Mouse (Mus musculus) left cerebral cortex, postnatal 4 days (tissue): ENCODE results near the gene Hoxc6. TPM values are rescaled to one million over a fixed set of nuclear protein-coding genes. Genes with fewer than 3 reads are reported as not detected.

Experiments used
- DNase-seq: peaks from one replicate; pipeline ENCODE4 v3.0.0-alpha.2; 2022
- intact Hi-C: fragments of 180-260 bp; cut with DNase I; formaldehyde crosslinking; loops from one replicate; pipeline ENCODE4 v1.15.1; 2025
- total RNA-seq, 2 experiments: library from RNA; stranded (reverse); gene quantifications; 2 replicates each; pipeline ENCODE4 v1.2.3; 2021

The Hoxc6 gene
- total RNA-seq, 2 experiments from 2014 or later, result not detected

GRCm38 (mm10) chr15:102987124-102987833 lies 10.8 kb upstream of the Hoxc6 start:
- intact Hi-C loops, result loop anchor here (10.0 kb wide), 2 partner anchors 188 to 292 kb away; no protein-coding TSS in a partner anchor
- DNase-seq, result peak; percentile 94

DNA sequence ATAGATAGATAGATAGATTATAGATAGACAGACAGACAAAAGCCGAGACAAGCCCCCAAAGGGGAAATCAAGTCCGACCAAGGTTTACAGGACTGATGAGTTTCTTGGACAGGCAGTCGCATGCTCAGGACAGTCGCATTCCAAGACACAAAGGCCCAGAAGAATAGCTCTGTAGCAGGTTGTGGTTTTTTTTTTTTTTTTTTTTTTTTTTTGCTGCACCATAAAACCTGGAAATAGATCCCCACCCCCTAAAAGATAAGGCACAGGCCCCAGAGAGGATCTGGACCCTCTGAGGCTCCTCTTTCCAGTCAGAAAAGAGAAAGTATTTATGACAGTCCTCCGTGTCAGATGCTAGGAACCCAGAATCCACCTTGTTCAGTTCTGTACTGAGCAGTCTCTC lies 10.0 kb upstream of the Hoxc6 start:
- DNase-seq, result no peak
- intact Hi-C loops, result loop anchor here (10.0 kb wide), 2 partner anchors 187 to 293 kb away; no protein-coding TSS in a partner anchor

GRCm38 (mm10) chr15:102990461-102991397 lies 7.3 kb upstream of the Hoxc6 start, which contains the start of gene Hoxc8:
TSS of gene Hoxc8 (plus strand) at chr15:102990607.
- intact Hi-C loops, result loop anchor here (5.0 kb wide), 1 partner anchor 317 kb away; no protein-coding TSS in a partner anchor

GRCm38 (mm10) chr15:102991782-102992181 lies 6.3 kb upstream of the Hoxc6 start:
- DNase-seq, result no peak
- intact Hi-C loops, result loop anchor here (5.0 kb wide), 1 partner anchor 316 kb away; no protein-coding TSS in a partner anchor

More at GRCm38 (mm10) chr15:102990461-102991397, 7.3 kb upstream of the Hoxc6 start, which contains the start of gene Hoxc8:
- DNase-seq, result no peak

GRCm38 (mm10) chr15:102992206-102992605 lies 5.9 kb upstream of the Hoxc6 start:
- DNase-seq, result no peak

DNA sequence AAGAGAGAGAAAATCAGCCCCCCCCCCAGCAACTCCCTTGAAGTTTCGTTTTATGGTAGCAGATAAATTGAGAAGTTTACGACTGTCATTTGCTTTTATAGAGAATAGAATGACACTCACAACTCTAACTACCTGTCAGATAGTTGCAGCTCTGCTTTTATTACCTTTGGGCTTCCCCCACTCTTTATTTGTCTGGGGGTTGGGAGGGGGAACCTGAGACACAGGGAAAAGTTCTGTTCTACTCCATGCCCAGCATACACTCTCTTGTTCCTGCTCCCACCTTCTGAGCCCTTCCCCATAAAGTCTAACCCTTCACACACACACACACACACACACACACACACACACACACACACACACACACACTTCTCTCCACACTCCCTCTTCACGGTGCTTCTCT lies 5.2 kb upstream of the Hoxc6 start:
- no peak for DNase-seq
- intact Hi-C loops, result loop anchor here (5.0 kb wide), 1 partner anchor 314 kb away; no protein-coding TSS in a partner anchor

More at GRCm38 (mm10) chr15:102992206-102992605, 5.9 kb upstream of the Hoxc6 start:
- intact Hi-C loops, result loop anchor here (5.0 kb wide), 1 partner anchor 315 kb away; no protein-coding TSS in a partner anchor

DNA sequence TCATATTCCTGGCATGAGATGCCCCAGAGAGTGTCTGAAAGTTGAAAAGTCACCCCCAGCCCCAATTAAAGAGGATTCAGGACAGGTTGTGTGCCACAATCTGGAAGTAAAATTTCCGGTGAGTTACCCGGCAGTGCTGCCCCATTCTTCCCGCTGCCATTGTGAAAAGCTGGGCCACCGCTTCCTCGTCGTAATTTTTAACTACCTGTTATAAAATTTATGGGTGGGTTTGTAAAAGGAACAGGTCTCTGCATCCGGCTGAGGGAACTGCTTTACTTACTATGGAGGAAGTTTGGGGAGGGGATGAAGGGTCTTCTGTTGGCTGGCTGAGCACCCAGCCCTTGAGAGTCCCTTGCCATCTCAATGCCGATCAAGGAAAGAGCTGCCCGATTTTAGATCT lies 1.5 kb upstream of the Hoxc6 start:
- no peak for DNase-seq
- intact Hi-C loops, result no loop called here

GRCm38 (mm10) chr15:102997431-102997830 lies 626 bp upstream of the Hoxc6 start:
- intact Hi-C loops, result no loop called here
- DNase-seq, result no peak

GRCm38 (mm10) chr15:102998608-102999182 lies 638 bp downstream of the Hoxc6 start:
- no peak for DNase-seq
- intact Hi-C loops, result no loop called here

DNA sequence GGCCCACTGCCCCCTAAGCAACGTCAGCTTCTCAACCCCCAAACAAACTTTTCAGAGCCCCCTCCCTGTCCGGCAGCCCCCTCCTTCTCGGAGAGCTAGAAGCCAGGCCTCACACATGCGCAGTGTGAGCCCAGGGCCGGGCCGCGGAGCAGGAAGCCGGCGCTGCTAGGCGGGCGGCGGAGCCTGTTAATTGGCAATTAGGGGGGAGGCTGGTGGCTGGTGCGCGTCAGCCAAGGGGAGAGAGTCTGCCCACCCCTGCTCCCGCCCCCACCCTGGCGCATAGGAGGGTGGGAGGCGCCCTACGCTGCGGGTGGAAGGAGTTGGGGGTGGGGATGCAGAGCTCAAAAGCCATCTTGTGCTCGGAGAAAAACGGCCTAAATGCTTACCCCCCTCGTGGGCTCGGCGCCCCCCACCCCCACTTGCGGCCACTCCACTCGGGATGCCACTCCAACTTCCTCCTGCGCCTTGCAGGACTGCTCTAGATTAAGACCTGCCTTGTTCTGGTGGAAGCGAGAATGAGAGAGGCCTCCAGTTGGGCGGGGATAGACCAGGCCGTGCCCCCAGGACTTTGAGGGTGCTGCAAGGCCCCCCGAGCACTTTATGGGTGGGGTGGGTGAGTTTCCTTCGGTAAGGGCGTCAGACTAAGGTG lies 1.2 kb downstream of the Hoxc6 start:
- no peak for DNase-seq

GRCm38 (mm10) chr15:102999955-103000354 lies 1.9 kb downstream of the Hoxc6 start:
- intact Hi-C loops, result no loop called here
- DNase-seq, result no peak

More for the DNA sequence above, 1.2 kb downstream of the Hoxc6 start:
- intact Hi-C loops, result no loop called here

GRCm38 (mm10) chr15:103000501-103000901 lies 2.4 kb downstream of the Hoxc6 start:
- intact Hi-C loops, result no loop called here
- no peak for DNase-seq

DNA sequence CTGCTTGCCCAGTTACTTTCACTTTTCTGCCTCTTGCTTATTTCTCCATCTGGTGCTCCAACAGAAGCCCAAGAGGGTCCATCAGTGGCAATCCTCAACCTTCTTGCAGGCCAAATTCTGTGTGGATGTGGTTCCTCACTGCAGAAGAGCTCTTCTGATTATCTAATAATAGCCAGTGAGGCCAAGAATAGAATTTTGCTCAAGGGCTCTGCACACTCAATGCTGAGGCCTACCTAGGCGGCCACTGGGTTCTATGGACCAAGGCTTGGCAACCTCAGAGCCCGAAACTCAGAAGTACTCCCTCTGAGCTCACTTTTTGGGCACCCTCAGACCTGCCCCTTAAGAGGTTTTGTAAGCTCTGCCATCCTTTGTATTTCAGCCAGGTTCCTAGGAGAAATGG lies 3.3 kb downstream of the Hoxc6 start:
- DNase-seq, result no peak

GRCm38 (mm10) chr15:103002156-103002555 lies 4.1 kb downstream of the Hoxc6 start:
- DNase-seq, result no peak
- intact Hi-C loops, result no loop called here

More for the DNA sequence above, 3.3 kb downstream of the Hoxc6 start:
- intact Hi-C loops, result no loop called here

GRCm38 (mm10) chr15:103002821-103003448 lies 4.9 kb downstream of the Hoxc6 start:
- intact Hi-C loops, result no loop called here
- DNase-seq, result no peak

DNA sequence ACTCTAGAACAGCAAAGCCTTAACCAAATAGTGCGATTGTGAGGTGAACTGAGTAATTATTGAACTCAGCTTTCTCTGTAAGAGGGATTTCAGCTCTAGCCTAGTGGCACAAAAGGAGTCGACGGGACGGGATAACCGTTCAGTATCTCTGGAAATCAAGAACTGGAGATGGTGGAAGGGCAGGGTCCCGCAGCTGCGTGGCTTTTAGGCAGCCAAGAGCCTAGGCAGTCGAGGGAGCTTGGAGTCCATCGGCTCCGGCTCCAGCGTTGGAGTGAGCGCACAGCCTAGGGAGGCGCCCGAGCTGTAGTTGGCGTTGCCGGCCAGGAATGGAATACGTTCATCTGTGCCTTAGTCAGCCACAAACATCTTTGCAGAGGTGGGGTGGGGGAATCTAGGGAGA lies 7.3 kb downstream of the Hoxc6 start:
- DNase-seq, result no peak
- intact Hi-C loops, result no loop called here

GRCm38 (mm10) chr15:103005797-103006196 lies 7.7 kb downstream of the Hoxc6 start:
- intact Hi-C loops, result no loop called here

GRCm38 (mm10) chr15:103006326-103006725 lies 8.3 kb downstream of the Hoxc6 start:
- intact Hi-C loops, result no loop called here
- DNase-seq, result no peak

More at GRCm38 (mm10) chr15:103005797-103006196, 7.7 kb downstream of the Hoxc6 start:
- DNase-seq, result no peak

DNA sequence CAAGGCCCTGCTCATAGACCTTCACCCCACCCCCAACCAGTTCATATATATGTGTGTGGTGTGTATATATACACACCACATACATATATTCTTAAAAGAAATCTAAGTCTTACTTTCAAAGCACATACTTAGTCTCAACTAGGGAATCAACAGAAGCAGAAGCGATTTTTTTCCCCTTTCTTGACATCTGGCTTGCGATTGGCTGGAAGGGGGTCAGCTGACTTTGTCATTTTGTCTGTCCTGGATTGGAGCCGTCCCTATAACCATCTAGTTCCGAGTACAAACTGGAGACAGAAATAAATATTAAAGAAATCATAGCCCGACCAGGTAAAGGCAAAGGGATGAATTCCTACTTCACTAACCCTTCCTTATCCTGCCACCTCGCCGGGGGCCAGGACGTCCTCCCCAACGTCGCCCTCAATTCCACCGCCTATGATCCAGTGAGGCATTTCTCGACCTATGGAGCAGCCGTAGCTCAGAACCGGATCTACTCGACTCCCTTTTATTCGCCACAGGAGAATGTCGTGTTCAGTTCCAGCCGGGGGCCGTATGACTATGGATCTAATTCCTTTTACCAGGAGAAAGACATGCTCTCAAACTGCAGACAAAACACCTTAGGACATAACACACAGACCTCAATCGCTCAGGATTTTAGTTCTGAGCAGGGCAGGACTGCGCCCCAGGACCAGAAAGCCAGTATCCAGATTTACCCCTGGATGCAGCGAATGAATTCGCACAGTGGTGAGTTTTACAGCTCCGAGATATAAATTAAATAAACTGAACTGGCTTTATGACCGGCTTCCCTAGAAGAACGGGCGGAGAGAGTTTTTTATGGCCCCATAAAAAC lies 11.4 kb downstream of the Hoxc6 start:
- no peak for DNase-seq
- intact Hi-C loops, result no loop called here
